Mouse (Mus musculus) frontal cortex, postnatal 25 days (tissue): ENCODE results near the gene Kat5.

ENCODE experiments used
- DNase-seq, 2 experiments: peaks; one replicate each; pipeline ENCODE4 v3.0.0; 2022; ENCODE audit warnings: low spot score in 2 of 2

The Kat5 gene

DNA sequence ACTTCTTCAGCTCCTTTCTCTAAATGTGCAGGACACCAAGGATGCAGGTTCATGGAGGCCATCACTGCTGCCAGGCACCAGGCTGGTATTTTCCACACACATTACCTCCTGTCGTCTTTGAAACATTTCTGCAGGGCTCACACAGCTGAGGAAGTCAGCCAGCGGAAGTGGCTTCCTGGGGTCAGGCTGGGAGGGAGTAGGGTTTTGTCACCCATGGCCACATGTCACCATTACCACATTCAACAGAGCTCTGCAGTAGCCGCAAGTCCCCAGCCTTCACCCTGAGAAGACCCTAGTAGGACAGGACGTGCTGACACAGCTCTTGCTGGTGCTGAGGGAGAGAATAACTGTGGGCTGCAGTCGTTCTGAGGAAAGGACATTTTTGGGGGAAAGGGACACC is 38.2 kb downstream of the Kat5 start:
- DNase-seq, result no peak

- no peak for DNase-seq
Observed at GRCm38 (mm10) chr19:5570353-5571246, 39.4 kb downstream of the Kat5 start.

GRCm38 (mm10) chr19:5569521-5569920 is 40.5 kb downstream of the Kat5 start:
- no peak for DNase-seq

- DNase-seq, result peak; percentile 60 to 78
Observed at GRCm38 (mm10) chr19:5568470-5569140, 41.4 kb downstream of the Kat5 start.

DNA sequence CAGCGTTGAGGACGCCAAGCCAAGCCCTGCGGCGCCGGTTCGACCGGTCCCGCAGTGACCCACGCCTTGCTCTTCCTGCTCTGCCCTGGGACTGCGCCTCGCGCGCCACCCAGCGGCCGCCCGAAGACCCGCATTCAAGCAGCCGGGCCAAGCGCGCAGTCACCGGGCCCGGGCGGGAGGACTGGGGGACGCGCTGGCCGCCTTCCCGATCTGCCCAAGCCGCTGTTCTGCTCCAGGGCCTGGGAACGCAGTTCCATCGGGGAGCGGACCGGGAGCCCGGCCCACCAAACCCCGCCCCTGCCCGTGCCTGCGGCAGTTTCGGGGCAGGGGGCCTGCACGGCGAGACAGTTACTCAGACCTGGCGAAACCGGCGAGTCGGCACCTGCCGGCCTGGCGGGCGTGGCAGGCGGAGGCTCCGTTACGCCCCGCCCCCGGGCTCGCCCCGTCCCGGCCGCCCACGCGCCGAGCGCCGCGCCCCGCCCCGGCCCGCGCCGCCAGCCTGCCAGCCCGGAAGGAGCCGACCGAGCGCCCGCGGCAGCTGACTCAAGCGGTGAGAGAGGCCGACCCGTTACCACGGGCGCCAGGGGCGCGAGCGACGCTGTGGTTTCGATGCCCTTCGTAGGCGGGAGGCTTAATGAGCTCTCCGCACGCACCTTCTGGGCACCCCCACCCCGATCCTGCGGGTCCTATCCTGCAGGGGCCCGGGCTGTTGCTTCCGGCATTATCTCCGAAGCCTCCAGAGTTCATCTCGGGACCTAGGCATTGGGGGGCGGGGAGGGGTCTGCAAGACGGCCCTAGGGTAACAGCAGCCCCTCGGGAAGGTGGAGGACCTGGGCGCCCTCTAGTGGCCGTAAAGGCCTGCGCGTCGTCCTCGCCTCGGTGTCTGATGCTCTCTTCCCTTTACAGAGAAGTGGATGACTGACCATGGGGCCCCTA is 42.2 kb downstream of the Kat5 start, which contains the start of gene Ap5b1:
Gene Ap5b1 (plus strand): TSS at position 492 of the 936 bp plus-strand sequence.
- DNase-seq, result peak; percentile 78 to 85

DNA sequence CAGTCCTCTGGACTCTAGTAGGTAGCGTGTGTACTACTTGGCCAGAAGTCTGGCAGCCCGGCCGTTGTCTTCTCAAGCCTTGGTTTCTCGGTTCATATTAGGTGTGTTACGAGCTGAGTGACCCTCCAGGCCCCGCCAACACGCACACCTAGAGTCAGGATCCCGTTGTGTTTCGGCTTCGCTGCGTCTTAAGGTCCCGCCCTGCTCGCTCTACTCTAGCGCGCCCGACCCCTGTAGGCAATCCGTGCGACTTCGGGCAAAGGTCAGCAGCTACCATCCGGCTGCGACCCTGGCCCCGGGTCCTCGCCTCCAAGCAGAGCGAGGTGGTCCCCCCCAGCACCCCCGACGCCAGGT is 42.9 kb downstream of the Kat5 start:
- DNase-seq, result peak in 1 of 2 experiments; percentile 14

- DNase-seq, result no peak
Observed at GRCm38 (mm10) chr19:5566316-5566715, 43.7 kb downstream of the Kat5 start.

DNA sequence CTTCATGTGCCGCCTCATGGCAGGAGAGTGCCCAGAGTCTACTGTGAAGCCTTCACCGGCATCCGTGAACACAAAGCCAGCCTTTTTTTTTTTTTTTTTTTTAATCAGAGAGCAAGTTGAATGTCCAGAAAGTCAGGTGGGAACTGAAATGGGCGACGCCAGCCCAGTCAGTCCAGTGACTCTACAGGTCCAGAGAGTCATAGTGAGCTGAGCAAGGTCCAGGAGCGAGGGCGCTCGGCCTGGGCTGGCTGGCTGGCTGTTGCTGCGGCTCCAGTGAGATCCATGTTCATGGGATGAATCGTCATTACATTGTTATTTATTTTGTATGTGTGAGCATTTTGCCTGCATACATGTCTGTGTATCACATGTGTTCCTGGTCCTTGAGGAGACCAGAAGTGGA is 47.3 kb downstream of the Kat5 start:
- no peak for DNase-seq

DNA sequence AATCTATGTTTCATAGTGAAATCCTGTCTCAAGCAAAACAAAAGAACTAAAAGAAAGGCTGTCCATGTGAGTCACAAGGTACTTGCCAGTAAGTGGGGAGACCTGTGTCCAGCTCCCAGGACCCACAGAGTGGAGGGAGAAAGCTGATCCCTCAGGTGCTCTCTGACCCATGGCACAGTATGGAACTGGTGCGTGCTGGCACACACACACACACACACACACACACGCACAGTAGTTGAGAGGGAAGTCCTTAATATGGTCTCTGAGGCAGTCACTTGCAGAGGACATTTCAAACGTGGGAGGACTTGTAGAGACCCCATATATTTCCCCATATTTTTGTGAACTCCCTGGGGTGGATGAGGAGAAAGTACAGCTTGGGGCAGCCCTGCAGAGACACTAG is 48.2 kb downstream of the Kat5 start:
- DNase-seq, result no peak

DNA sequence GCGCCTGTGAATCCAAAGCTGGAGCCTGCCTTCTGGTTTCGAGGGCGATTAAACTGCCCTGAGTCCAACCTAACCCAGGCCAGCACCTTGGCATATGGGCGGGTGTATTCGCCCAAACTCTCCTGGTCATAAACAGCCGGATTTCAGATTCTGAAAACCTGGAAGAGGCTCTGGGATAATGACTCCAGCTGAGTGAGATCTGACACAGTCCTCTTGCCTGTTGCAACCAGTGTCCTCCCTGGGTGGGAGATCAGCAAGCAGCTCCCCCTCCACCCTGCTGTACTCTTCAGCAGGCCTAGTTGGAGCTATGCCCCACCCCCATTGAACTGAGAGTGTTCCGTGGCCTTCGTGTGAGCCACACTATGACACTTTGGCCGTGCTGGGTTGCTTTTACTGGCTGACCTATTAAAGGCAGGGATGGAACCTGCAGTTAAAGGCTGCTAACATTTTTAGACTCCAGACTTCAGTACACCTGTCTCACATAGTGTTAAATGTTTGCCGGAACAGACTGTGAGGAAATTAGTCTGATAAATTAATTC is 48.7 kb downstream of the Kat5 start:
- no peak for DNase-seq

GRCm38 (mm10) chr19:5560457-5561041 is 49.5 kb downstream of the Kat5 start, which contains the start of gene Ovol1:
Ovol1 (minus strand) TSS chr19:5560646.
- DNase-seq, result no peak

DNA sequence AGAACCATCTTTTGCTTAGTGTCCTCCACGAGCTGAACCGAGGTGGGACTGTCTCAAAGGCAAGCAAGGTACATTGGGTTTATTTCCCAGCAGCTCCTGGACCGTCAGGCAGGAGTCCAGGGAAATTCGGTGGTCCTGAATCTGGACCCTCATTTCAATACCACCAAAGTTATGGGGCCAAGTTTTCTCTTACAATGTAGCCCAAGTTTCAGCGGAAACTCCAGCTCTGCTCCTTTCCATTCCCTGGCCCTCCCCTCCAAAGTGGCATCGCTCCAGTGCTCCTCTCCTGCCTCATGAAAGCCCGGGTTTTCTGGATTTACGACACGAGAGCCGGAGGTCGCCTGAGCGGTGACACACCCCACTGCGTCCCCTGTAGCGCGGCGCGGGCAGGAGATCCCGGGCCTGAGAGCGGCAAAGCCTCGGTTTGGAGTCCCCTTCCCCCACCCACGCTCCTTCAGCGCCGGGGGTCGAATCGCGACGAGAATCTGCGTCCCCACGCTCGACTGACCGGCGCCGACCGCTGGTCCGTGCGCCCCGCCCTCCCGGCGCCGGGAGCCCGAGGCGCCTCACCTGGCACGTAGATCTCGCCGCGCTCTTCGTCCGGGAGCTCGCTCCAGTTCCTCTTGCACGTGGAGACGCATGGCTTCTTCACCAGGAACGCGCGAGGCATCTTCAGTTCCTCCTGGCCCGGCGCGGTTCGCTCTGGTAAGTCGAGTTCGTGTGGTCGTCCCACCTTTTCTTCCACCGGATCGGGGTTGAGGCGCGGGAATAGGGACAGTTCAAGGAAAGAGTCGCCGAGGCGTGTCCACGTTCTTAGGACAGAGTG is 50.2 kb downstream of the Kat5 start:
- DNase-seq, result no peak

- no peak for DNase-seq
Observed at GRCm38 (mm10) chr19:5559229-5559628, 50.8 kb downstream of the Kat5 start.

GRCm38 (mm10) chr19:5558770-5559169 is 51.3 kb downstream of the Kat5 start:
- DNase-seq, result no peak

DNA sequence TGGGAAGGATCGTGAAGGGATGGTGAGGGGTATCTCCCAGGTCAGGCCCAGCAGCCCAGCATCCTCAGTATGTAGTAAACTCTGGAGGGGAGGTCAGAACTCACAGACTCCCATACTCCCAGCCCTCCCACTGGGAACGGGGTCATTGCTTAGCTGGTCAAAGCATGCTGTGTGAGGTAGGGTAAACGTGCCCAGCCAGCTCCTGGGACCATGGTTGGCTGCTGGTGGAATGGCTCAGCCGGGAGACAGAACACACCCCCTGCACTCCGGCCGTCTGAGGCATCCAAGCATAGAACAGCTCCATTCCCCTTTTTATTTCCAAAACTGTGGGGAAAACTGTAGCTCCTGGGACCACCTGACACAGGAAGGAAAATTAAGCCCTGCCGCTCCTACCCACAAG is 51.9 kb downstream of the Kat5 start:
- DNase-seq, result no peak

- DNase-seq, result no peak
Observed at GRCm38 (mm10) chr19:5554212-5554611, 55.8 kb downstream of the Kat5 start.

GRCm38 (mm10) chr19:5553802-5554201 is 56.2 kb downstream of the Kat5 start:
- no peak for DNase-seq
